Mouse (Mus musculus) right cerebral cortex, adult 18-20 months (tissue): ENCODE data around the gene Pip5k1c.

Experiments used
- DNase-seq: peaks from one replicate; pipeline ENCODE4 v3.0.0; 2022; ENCODE audit warnings: mixed read lengths

The Pip5k1c gene

DNA sequence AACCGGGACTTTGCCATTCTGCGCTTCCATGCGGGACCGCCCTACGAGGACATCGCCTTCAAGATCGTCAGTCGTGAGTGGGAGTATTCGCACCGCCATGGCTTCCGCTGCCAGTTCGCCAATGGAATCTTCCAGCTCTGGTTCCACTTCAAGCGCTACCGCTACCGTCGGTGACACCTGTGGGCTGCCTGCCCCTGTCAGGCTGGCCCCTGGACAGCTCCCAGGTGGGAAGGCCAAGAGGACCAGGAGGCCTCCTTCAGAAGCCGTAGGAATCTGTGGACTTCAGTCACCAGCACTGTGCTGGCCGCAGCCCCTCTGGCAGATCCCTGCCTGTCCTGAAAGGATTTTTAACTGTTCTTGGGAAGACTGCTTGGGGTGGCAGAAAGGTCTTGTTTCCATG is 33.0 kb downstream of the Pip5k1c start:
- no peak for DNase-seq

DNA sequence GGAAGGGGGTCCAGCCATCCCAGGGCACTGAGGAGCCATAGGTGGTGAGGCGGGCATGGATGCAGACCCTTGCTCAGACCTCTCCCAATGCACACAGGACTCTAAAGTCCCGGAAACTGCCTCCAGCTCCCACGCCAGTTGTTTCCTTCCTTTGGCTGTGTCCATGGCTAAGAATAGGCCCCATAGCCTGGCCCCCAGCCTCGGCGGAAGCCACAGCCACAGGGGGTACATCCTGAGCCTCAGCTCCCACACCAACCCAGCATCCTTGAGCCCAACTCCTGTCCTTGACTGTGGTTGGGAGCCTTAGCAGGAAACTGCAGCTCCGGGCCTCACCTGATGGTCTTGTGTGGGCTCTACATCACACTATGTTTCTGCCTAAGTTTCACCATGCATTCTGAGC is 34.1 kb downstream of the Pip5k1c start:
- no peak for DNase-seq

DNA sequence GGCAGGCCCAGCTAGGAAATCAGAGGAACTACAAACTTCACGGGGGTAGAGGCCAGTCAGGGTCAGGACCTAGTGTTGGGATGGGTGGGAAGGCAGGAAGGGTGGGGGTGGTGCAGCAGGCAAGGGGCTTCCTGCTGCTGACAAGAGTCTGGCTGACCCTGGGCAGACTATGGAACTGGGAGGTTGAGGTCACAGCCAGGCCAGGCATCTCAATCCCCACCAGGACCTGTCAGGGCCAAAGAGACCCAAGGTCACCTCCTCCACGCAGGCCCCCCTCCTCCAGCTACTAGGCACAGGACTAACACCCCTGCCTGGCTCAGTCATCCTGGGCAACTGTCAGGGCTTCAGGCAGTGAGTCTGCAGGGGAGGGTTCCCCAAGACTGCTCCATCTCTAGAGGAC is 35.2 kb downstream of the Pip5k1c start:
- DNase-seq, result no peak

DNA sequence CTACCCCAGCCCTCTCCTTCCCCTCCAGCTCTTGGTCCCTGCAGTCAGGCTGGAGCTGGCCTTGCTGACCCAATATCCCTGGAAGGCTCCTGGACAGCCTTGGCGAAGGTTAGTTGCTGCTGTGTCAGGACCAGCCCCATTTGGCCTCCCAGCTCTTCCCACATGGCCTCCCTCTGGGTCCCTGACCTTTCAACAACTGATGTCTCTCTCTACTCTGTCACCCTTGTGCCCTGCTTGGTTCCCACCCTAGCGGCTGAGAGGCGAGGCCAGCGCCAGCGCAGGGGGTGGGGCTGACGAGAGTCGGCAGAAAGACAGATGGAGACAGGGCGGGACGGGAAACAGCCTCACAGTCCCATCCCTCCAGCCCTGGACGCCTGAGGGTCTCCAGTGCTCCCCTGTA is 35.6 kb downstream of the Pip5k1c start, which contains the start of gene Tbxa2r:
Gene Tbxa2r, plus strand, starts transcription at position 346 of the 400 bp plus-strand sequence.
- DNase-seq, result no peak

DNA sequence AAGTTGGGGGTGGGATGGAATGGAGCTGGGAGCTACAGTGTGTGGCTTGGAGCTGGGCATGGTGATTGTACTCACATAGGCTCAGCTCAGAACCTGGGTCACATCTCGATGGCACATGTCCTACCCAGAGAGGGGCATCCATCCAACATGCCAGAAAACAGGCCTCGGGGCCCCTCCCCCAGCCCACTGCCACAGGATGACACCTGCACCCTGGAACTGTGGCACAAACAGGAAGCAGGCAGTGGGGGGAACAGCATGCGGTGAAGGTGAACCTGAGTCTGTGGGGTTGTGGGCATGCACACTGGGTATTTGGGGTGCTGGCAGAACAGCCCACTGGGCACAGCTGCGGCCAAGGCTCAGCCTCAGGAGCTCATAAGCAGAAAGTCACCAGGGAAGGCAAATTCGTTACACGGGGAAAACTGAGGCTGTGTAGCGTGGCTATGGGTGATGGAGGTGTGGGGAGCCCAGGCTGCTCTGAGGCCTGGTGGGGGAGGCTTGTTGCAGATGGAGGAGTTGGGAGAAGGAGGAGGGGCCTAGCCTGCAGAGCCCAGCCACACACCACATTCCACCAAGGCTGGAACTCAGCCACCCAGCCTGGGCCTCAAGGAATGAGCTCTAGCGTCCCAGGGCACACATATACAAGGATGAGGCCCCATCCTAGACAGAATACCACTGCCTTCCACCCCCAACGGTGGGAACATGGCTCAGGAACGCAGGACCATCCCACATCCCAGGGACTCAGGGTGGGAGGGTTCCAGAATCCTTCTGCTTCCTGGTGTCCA is 36.6 kb downstream of the Pip5k1c start:
- no peak for DNase-seq

DNA sequence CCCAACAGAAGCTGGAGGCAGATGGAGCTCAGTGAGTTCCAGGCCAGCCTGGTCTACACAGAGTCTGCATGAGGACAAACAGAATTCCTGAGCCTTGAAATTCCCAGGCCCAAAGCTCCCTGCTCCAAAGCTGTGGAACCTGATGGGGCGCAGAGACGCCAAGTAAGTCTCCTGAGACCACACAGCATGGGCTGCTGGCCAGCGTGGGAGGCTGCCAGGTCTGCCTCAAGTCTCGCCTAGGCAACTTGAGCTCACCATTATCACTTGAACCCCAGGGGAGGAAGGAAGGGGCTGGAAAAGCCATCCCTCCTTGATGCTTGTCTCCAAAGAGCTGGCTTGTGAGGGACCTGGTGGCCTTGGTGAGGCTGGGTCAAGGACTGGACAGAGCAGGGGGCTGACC is 37.2 kb downstream of the Pip5k1c start:
- DNase-seq, result no peak

DNA sequence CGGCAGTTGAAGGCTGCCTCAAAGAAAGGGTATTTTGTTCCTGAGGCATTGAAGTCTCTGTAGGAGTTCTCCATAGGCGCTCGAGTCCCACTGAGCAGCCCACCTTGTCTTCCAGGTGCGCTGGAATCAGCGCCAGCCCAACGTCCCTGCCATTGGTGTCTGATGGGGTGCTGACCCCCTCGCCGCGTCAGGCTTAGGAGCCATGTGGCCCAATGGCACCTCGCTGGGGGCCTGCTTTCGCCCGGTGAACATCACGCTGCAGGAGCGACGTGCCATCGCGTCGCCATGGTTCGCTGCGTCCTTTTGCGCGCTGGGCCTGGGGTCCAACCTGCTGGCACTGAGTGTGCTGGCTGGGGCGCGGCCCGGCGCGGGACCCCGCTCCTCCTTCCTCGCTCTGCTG is 39.5 kb downstream of the Pip5k1c start:
- no peak for DNase-seq

DNA sequence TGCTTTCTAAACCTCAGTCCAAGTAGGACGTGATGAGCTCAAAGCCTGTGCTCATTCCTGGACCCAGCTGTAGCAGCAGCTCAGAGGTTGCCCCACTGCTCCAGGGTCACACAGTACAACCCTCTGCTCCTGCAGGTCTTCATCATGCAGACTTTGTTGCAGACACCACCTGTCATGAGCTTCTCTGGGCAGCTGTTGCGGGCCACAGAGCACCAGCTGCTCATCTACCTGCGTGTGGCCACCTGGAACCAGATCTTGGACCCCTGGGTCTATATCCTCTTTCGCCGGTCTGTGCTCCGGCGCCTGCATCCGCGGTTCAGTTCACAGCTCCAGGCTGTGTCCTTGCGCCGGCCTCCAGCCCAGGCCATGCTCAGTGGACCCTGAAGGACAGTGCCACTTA is 41.6 kb downstream of the Pip5k1c start:
- no peak for DNase-seq

DNA sequence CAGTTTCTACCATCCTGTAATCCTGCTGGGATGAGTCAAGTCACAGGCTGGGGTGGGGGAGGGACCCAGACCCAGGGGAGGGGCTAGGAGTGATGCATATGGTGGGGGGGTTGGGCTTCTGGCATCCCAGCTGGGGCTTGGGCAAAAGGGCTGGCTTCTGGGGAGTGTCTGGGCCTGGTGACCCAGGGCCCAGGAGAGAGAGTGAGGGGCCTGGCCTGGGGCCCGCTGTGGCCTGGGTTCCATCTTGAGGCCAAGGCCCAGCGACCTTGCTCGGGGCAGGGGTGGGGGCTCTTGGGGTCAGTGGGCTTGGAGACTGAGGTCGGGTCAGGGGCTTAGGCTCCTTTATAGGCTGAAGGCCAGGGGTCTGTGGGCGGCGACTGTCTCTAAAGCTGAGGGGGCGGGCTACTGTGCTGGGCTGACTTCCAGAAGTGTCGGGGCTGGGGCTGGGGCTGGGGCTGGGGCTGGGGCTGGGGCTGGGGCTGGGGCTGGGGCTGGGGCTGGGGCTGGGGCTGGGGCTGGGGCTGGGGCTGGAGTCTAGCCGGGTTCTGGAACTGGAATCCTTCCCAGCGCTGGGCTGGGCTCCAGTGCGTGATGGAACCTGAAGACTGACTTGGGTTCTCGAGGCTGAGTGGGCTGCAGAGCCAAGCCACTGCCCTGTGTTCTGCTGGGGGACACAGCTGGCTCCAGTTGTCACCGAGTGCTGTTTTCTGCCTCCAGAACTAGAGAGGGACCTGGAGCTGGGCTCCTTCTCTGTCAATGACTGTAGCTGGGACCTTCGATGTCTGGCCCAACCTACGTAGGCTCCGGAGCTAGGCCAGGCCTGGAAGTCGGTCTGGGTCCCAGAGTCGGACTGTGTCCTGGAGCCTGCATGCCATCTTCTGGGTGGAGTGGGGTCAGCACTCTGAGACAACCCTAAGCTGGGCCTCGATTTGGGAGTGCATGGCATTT is 42.9 kb downstream of the Pip5k1c start:
- no peak for DNase-seq

DNA sequence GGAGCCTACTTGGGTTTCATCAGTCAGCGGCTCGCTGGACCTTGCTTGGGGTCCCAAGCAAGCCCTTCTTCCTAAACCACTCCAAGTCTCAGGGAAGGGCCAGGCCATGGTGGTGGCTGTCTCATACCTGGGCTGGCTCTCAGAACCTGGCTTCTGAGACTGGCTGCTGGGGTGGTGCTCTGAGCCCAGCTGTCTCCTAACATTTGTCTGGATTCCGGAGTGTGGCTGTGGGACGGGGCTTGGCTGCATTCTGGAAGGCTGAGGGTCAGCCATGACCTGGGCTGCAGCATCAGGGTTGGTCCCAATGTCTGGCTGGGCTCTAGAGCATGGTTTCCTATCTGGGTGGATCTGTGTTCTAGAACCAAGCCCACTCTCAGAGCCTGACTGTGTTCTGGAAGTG is 43.8 kb downstream of the Pip5k1c start:
- no peak for DNase-seq

DNA sequence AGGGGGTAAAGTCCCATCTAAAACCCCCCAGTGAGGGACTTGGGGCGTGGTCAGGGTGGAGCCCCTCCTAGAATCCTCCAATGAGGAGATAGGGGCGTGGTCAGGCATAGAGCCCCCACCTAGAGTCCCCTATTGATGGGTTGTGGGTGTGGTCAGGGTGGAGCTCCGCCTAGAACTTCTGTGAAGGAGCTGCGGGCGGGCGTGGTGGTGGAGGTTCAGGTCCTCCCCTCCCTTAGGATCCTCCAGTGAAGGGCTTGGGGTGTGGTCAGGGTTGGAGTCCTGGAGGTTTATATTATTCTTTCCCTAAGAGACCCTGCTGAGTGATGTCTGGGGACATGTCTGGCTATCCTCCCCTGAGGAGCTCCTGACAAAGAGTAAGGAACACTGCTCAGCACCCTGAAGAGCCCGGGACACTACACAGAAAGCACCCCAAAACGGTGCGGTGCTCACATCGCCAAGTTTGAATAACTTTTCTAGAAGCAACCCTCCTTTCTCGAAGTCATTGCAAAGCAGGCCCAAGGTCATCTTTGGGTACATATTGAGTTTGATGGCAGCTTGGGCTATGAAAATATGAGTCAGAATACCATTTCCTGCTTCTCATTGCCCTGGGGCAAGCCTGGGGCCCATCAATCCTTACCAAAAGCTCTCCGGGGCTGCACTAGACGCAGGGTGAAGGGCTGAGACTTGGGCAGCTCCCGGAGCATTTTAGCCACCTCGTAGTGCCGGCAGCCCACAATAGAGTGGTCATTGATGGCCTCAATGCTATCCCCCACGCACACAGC is 48.0 kb downstream of the Pip5k1c start:
- no peak for DNase-seq

DNA sequence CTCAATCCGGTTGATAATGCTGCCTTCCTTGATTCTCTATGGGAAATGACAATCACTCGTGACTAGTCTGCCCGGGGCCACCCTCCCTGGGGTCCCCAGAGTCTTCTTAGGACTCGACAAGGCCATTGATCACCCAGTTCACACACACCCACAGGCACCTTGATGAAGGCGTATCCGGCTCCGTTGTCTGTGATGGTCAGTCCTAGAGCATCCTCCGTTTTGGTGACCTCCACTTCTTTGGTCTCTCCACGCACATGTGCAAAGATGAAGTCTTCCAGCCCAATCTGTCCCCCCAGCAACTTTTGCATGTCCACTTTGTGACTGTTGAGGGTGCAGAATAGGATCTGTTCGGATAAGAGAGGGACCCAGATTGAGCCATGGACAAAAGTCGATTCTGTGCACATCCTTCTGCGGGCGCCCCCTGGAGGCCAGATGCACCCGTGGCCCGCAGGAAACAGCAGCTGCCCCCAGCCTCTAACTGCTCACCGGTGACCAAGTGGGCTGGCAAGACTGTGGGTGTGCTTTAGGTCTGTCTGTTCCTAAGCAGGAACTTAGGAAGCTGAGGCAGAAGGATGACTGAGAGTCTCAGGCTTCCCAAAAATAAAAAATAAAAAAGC is 48.7 kb downstream of the Pip5k1c start:
- DNase-seq, result no peak

DNA sequence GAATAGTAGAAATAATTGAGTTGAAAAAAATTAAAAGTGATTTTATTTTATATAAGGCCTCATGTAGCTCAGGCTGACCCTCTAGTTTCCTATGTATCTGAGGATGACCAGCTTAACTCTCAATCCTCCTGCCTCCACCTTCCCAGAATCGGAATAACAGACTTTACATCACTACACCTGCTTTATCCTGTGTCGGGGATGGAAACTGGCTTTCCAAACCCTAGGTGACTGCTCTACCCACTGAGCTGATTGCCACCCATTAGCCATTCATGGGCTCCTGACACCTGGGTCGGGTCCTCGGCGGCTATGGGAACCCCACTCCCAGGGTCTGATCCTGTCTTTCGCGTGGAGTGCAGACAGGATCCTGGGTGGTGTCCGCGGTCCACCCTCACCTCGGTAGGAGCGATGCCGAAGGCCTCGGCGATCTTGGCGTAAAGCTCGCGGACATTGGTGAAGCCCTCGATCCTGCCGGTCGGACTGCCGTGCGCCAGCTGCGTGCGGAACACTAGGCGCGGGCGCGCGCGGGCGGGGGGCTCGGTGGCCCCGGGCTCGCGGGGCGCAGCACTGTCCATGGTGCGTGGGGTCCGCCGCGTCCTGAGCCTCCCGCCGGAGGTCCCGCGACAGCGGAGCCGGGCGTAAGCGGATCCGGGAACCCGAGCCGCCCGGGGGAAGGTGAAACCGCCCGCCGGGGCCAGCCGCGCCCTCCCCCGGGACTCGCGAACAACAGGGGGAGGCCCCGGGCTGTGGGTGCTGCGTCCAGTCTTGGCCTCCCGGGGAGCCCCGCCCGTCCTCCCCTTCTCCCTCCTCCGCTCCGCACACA is 50.1 kb downstream of the Pip5k1c start, which contains the start of gene Gipc3:
Gene Gipc3, minus strand, starts transcription at position 581 of the 820 bp plus-strand sequence.
- no peak for DNase-seq

DNA sequence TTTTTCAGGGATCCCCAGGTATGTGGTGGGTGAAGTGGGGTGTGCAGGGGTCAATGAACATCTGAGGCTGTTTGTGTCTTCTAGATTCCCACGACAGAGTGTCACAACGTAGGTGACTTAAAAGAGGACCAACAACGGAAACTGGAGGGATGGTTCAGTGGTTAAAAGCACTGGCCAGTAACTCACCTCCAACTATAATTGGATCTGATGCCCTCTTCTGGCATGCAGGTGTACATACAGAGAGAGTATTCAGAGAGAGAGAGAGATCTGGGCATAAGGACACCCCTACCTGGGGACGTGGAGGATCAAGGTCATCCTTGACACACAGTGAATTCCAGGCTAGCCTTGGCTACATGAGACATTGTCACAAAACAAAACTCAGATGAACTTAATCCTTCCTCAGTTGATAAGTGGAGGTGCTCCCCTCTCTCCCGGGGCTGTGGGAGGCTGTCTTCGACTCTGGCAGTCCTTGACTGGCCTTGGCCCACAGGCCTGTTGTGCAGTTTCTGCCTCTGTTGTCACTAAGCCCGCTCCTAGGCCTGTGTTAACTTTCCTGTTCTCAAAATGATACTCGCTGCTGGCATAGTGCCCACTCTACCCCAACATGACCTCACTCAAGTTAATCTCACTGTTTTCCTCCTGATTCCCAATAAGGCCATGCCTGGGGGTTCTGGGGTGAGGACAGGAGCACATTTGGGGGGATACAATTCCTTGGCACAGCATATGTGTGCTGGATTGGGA is 51.8 kb downstream of the Pip5k1c start:
- DNase-seq, result no peak

DNA sequence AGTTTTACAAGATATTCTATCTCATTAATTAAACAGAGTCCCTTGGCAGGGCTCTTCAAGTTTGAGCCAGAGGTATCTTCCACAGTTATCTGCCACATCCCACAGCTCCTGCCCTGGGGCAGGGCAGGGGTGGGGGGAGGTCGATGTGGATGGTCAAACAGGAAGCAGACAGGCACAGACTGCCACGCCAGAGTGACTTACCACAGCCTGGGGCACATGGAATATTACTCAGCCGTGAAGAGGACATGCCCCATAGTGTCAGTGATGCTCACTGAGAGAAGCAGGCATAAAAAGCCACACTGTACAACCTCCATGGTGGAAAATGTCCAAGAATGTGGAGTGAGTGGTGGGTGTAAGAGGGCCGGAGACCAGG is 52.4 kb downstream of the Pip5k1c start:
- no peak for DNase-seq

DNA sequence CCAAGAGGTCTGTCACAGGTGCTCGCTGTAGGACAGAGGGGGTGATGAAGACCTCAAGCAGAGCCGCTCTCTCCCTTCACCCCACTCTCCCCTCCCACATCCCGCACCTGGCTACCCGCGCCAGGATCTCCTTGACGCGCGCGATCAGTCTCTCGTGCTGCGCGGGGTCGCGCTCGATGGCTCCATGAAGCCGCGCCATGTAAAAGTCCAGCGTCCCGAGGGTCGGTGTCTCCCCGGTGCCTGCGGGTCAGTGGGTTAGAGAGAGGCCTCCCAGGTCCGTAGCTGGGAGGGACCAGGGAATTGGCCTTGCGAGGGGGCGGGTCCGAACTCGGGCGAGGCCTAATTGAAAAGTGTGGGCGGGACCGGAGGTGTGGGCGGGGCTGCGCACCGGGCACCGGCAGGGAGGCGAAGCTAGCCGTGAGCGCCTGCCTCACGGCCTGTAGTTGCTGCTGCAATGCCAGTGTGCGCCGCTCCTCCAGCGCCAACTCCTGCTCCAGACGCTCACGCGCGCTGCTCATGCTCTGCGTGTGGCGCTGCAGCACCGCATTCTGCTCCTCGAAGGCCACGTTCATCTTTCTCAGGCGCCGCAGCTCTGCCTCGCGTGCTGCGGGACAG is 53.8 kb downstream of the Pip5k1c start:
- peak; percentile 71 for DNase-seq

DNA sequence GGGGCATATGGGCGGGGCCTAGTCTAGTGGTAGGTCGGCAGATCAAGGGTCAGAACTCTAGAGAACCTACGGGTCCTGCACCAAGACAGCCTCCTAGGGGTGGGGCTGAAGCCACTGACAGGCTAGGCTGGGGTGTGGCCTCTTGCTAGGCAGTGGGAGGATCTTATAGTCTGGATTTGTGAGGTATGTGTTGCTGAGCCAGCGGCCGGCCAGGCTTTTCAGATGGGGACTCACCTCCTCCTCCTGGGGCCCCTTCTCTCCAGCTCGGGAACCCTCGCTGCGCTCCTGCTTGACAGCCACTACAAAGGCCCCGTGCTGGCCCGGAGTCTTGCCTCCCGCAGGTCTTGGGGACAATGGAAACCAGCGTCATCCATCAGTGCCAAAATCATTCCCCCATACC is 56.4 kb downstream of the Pip5k1c start:
- no peak for DNase-seq

DNA sequence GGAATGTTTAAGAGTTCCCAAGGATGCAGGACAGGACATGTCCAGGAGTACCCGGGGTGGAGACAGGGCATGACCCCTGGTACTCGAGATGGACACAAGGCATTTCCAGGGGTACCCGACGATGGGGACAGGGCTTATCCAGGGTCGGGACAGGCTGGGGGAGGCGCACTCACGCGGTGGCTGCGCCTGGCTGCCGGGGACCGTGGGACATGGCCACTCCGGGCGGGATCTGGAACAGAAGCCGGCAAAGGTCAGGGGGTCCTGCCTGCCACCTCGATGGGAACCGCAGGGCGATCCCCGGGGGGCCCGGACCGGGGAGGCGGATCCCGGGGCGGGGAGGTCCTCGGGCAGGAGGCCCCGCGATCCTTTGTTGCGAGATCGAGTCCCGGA is 57.2 kb downstream of the Pip5k1c start:
- DNase-seq, result no peak

DNA sequence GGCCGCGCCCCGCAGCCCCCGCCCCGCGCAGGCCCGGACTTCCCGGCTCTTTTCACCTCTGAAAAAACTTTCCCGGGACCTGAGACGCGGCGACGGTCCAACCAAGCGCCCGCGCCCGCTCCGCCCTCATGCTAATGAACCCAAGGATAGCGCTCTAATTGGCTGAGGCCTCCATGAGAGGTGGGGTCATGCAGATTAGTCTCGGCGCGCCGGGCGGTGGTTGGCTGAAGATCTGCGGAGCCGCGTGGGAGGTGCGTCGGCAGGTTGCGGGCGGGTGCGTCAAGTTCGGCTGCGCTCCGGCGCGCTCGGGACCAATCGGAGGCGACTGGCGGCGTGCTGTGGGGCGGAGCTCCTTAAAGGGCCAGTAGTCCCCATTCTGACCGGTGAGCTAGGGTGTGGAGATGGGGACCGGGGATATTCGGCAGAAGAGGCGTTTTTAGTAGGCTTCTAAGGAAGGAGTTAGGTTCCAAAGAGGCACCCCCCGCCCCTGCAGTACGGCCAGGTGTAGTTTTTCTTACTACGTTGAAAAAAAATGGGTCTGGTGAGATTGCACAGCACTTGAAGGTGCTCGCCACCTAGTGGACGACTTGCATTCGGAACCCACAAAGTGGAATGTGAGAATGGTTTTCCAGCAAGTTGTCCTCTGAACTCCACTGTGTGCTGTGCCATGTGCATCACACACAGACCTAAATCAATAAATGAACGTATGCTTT is 57.7 kb downstream of the Pip5k1c start, which contains the start of gene Hmg20b:
Gene Hmg20b, minus strand, starts transcription at position 130 of the 713 bp plus-strand sequence.
- peak; percentile 100 for DNase-seq
